Mouse (Mus musculus) ES-Bruce4 (cell line): ENCODE data around the gene Gm16867. TPM values are rescaled to one million over a fixed set of nuclear protein-coding genes. Genes with fewer than 3 reads are reported as not detected.
"Not testable (repeated sequence)": the region's sequence is repeated elsewhere in the genome, so short reads cannot be mapped to it uniquely, and the experiment has no call there.

Source experiments
- H3K27ac ChIP-seq: 2 replicates; pipeline ENCODE4 v1.5.1; 2012; ENCODE audit warnings: low read length, inconsistent platforms; ENCODE audit not compliant: insufficient read depth
- H3K27me3 ChIP-seq: 2 replicates; pipeline ENCODE4 v1.6.1; 2012; ENCODE audit warnings: mild to moderate bottlenecking, low read length, inconsistent platforms; ENCODE audit not compliant: control insufficient read depth, poor library complexity, insufficient read depth, severe bottlenecking
- H3K36me3 ChIP-seq: 2 replicates; pipeline ENCODE4 v1.6.1; 2012; ENCODE audit warnings: inconsistent platforms, mild to moderate bottlenecking, low read length, moderate library complexity; ENCODE audit not compliant: control insufficient read depth, poor library complexity, insufficient read depth, severe bottlenecking
- H3K4me1 ChIP-seq: one replicate; pipeline ENCODE4 v1.8.1; 2011; ENCODE audit warnings: low read length; ENCODE audit not compliant: control insufficient read depth, insufficient read depth
- H3K4me3 ChIP-seq: 2 replicates; pipeline ENCODE4 v1.5.1; 2011; ENCODE audit warnings: low read depth, mild to moderate bottlenecking, low read length
- H3K9ac ChIP-seq: 2 replicates; pipeline ENCODE4 v1.6.1; 2012; ENCODE audit warnings: low read depth, mild to moderate bottlenecking, inconsistent platforms; ENCODE audit not compliant: poor library complexity, severe bottlenecking
- H3K9me3 ChIP-seq: replicated peaks from 2 replicates; pipeline ENCODE4 v1.6.1; 2012; ENCODE audit warnings: mild to moderate bottlenecking, low read length, inconsistent platforms; ENCODE audit not compliant: control insufficient read depth, poor library complexity, insufficient read depth, severe bottlenecking
- polyA plus RNA-seq: library from polyadenylated mRNA; stranded (reverse); fragments of >200 nt; gene quantifications from 2 replicates; pipeline ENCODE4 v1.2.4, GENCODE M21; 2011; ENCODE audit warnings: low read depth; ENCODE audit not compliant: missing spikeins, insufficient read depth, insufficient read length

The Gm16867 gene
- polyA plus RNA-seq, 1 experiment, result not detected

DNA sequence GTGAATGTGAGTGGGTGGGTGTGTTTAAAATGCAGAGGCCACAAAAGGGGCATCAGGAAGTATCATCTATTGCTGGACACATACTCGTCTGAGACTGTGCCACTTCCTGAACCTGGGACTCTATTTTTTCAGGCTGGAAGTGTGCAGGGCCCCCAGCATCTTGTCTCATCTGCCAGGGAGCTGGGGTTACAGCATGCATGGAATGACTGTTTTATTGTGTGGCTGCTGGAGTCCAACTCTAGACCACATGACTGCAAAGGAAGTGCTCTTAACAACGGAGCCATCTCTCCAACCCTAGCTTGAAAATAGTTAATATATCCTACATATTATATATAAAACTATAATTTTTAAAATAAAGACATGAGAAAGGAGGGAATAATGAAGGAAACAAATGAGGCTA, 29.8 kb downstream of the Gm16867 start:
- not testable (repeated sequence) for H3K27ac ChIP-seq, H3K9ac ChIP-seq, H3K4me3 ChIP-seq, H3K36me3 ChIP-seq, H3K9me3 ChIP-seq, H3K4me1 ChIP-seq, H3K27me3 ChIP-seq

DNA sequence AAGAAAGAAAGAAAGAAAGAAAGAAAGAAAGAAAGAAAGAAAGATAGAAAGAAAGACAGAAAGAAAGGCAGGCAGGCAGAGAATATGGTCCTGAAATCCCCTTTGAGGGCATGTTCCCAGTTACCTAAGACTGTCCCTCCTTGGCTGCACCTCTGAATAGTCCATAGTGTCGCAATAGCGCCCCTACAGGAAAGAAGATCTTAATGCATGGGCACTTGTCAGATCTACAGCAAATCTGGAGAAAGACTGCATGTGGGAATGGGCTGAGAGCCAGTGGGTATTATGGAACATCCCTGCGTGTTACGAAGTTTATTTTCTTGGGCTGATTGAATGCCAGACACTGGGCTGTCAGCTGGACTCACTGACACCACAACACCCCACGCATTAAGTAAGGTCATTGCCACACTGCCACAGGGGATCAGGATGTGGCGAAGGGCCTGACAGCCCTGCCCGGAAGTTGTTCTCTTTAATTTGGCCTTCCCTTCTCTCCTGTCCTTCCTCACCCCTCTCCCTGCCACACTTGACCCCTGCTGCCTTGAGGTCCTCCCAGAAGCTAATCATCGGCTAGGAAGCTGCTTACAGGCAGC, 32.9 kb downstream of the Gm16867 start:
- H3K36me3 ChIP-seq, H3K4me1 ChIP-seq, H3K9ac ChIP-seq, H3K27ac ChIP-seq, H3K9me3 ChIP-seq, H3K4me3 ChIP-seq, H3K27me3 ChIP-seq: not testable (repeated sequence)

DNA sequence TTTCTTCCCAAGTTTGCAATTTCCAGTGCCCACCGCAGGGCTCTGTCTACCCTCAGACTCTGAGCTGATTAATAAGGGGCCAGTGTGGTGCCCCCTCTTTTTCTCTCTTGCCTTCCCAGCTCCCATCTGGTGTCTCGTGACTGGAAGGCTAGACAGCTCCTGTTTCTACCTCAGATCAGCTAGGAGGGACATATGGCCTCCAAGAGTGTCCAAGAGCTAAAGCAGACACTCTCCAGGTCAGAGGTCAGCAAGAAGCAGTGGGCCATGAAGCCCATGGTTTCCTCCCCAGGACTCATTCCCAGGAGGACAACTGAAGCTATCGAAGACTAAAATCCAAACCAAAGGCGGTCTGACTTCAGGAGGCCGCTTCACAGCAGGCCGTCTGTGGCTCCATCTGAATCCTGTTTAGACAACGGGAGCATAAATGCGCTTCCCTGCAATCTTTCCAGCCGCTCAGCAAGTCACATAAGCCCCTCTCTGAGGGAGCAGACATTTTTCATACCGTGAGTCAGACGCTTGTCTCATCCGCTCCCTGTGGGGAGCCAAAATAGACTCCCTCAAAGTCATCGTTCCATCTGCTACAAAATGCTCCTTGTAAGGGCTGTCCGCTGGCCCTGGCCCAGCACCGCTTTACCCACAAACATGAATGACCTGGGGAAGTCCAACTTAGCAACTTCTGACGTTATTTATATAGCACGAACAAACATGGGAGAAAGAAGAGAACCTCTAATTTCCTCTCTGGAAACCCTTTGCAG, 35.4 kb downstream of the Gm16867 start:
- not testable (repeated sequence) for H3K9ac ChIP-seq, H3K9me3 ChIP-seq, H3K4me3 ChIP-seq, H3K27me3 ChIP-seq, H3K36me3 ChIP-seq, H3K27ac ChIP-seq, H3K4me1 ChIP-seq

DNA sequence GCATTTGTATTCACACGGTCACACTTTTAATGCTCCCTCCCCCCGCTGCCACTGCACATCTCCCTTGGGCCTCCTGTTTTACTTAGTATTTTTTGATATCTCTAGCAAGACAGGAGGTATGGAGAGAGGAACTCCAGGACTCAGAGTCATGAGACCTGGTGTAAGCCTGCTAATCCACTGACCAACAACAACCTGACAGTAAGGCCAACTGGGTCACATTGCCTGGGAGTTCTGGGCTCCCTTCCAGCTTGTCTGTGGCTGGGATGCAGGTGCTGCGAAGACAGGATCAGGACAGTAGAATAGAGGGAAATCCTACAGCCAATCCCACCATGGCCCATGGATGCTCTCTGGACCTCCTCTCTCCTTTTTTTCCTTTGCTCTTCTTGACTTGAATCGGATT, 38.7 kb downstream of the Gm16867 start:
- not testable (repeated sequence) for H3K27me3 ChIP-seq, H3K4me3 ChIP-seq, H3K9me3 ChIP-seq, H3K36me3 ChIP-seq, H3K9ac ChIP-seq, H3K27ac ChIP-seq, H3K4me1 ChIP-seq

DNA sequence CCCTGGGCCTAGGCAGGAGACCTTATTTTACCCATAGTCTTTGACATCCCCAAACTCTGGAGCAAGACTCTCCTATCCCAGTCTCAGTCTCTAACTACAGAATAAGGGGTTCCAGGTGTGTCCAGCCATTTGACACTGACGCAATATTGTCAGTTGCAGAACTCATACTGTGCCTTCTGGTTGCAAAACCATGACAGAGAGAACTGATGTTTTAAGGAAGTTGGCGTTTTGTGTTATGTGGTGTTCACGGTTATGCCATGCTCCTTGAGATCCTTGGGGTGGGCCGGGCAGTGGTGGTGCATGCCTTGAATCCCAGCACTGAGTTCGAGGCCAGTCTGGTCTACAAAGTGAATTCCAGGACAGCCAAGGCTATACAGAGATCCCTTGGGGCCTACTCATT, 45.5 kb downstream of the Gm16867 start:
- not testable (repeated sequence) for H3K4me3 ChIP-seq, H3K27ac ChIP-seq, H3K27me3 ChIP-seq, H3K9me3 ChIP-seq, H3K9ac ChIP-seq, H3K36me3 ChIP-seq, H3K4me1 ChIP-seq

DNA sequence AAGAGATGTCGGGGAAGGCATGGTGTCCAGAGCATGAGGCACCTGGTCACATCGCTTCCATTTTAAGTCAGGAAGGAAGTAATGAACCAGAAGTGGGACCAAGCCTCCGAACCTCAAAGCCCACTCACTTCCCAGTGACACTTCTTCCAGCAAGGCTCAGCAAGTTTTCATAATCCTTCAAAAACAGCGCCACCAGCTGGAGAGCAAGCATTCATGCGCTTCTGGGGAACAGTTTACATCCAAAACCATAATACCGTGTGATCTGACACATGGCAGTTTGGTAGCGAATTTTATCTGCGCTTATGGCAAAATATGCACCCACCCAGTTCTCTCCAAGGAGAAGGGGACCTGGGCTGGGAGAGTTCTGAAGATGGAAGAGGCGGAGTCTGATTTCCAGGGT, 48.5 kb downstream of the Gm16867 start:
- H3K27me3 ChIP-seq, H3K9ac ChIP-seq, H3K4me1 ChIP-seq, H3K27ac ChIP-seq, H3K36me3 ChIP-seq, H3K4me3 ChIP-seq, H3K9me3 ChIP-seq: not testable (repeated sequence)

DNA sequence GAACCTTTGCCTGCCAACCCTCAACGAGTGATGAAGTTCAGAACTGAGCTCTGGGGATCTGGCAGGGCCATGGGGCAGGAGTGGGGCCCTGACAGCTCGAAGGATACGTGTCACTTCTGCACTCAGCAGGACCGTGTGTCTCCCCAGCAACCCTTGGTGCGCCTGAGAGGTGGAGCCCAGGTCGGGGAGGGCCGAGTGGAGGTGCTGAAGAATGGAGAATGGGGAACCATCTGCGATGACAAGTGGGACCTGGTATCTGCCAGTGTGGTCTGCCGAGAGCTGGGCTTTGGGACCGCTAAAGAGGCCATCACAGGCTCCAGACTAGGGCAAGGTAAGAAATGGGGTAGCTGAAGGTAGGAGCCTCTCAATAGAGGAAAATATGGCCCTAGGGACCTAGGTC, 54.3 kb downstream of the Gm16867 start:
- not testable (repeated sequence) for H3K4me1 ChIP-seq, H3K27me3 ChIP-seq, H3K4me3 ChIP-seq, H3K36me3 ChIP-seq, H3K9me3 ChIP-seq, H3K27ac ChIP-seq, H3K9ac ChIP-seq

DNA sequence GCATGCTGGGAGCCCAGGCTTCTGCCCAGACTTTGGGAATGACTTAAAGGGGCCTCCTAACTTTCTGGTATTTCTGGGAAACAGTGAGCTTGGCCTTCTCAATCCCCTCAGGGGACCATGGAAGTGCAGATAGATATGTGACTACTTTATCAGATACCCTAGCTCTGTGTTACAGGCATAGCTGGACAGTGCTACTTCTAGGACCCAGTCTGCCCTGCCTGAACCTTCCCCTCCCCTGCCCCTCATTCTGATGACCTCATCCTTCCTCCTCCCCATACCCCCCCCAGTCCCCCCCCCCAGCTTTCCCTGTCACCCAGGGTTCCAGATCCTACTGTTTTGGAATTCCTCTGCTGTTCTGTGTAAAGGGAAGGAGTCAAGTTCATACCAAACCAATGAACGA, 56.2 kb downstream of the Gm16867 start:
- not testable (repeated sequence) for H3K9me3 ChIP-seq, H3K9ac ChIP-seq, H3K27ac ChIP-seq, H3K4me1 ChIP-seq, H3K27me3 ChIP-seq, H3K4me3 ChIP-seq, H3K36me3 ChIP-seq

DNA sequence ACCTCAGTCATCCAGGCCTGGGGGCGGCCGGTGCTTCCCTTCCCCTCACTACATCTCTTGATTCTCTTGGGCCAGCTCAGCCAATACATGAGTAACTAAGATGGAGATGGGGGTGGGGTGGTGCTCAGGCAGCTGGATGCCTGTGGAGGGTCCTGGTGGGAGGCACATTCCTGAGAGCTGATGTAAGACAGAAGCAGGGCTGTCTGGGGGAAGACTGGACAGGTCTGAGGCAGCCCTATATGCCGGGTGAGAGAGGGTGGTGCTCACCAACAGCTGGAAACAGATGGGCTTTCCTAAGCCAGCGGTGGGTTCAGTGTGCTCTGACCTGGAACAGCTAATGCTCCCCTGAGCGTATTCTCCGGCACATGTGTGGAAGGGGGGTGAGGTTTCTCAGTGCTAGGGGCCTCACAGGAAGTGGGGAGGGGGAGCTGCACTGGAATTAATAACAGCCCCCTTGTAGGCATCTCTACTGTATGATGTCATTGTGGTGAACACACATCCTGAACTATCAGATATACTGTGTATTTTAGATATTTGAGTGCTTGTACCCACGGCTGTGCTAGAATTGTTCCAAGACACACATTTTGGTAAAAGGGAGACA, 60.0 kb downstream of the Gm16867 start:
- not testable (repeated sequence) for H3K9ac ChIP-seq, H3K4me1 ChIP-seq, H3K9me3 ChIP-seq, H3K4me3 ChIP-seq, H3K36me3 ChIP-seq, H3K27ac ChIP-seq, H3K27me3 ChIP-seq

DNA sequence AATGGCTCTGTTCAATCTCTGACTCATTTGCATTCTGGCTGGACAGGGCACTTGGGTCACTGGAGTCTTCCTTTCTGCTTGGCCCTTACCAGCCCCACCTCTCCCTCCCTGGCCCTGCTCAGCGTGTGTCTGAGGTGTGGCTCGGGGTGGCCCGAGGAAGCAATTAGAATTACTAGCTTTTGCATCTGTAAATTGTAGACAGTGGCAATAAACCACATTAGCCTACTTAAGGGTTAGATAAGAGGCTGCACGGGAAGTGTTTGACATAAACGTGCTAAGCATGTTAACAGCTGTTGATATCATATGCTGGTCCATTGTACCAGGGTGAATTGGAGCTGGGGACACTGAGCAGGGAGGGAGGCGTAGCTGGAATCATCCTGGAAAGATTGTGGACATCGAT, 62.2 kb downstream of the Gm16867 start:
- H3K9ac ChIP-seq, H3K4me1 ChIP-seq, H3K27ac ChIP-seq, H3K9me3 ChIP-seq, H3K4me3 ChIP-seq, H3K36me3 ChIP-seq, H3K27me3 ChIP-seq: not testable (repeated sequence)
